ENCODE assay signal across 8 mouse cellular contexts in the genomic region with DNA sequence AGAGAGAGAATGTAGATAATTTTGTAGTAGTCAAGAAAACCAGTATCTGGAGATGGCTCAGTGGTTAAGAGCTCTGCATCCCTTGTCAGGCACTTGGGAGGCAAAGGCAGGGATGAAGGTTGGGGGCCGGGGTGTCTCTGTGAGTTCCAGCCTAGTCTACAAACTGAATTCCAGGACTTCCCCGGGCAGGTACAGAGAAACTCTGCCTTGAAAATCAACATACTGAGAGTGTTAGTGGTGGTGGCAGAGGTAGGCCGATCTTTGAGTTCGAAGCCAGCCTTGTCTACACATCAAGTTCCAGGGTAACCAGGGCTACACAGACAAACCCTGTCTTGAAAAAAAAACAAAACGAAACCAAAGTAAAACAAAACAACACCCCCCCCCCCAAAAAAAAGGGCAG. TPM values are rescaled to one million over a fixed set of nuclear protein-coding genes. Genes with fewer than 3 reads are reported as not detected.
A peak's percentile ranks its signal among the peaks of the same experiment; 100 is the strongest.
DNase-seq lines count a peak whose midpoint lies in the region; ATAC-seq and TF ChIP-seq lines count a peak whose summit lies in the region.

No protein-coding gene starts in this region.

- no peaks in the 10 kb centered on the region for H3K27me3 ChIP-seq in heart, embryonic 16.5 days (ENCODE audit: control insufficient read depth, insufficient read depth, low read length)
- H3K27me3 ChIP-seq in G1E (ENCODE audit: insufficient read depth, low read length), result no peaks in the 10 kb centered on the region
- no peaks in the 10 kb centered on the region for H3K27me3 ChIP-seq in heart, postnatal 0 days (ENCODE audit: control insufficient read depth, insufficient read depth, low read length)

- peak overlapping the region; percentile 83; the same call in 1 of the 2 replicates for H3K9ac ChIP-seq in heart, embryonic 16.5 days (ENCODE audit: low read length)
- peak overlapping the region; percentile 62 for H3K9ac ChIP-seq in heart, postnatal 0 days (replicated peaks; ENCODE audit: low read depth, low read length)

- intact Hi-C loops in heart, postnatal 36 days (cut with DNase I), result no loop called here

- no peak for ATAC-seq in heart, embryonic 16.5 days (replicated peaks; ENCODE audit: extremely low read depth, insufficient read depth, low FRiP score)
- ATAC-seq in G1E (ENCODE audit: extremely low read depth, insufficient number of reproducible peaks, low FRiP score, poor library complexity, severe bottlenecking), result no peak
- no peak for ATAC-seq in heart, postnatal 0 days (ENCODE audit: insufficient read depth, low read depth)
- ATAC-seq in megakaryocyte-erythroid progenitor cell, adult 5-6 weeks (replicated peaks; ENCODE audit: low FRiP score, low TSS enrichment, poor library complexity, severe bottlenecking), result 0 out of 2 replicates have a peak, but pooled peaks have one; percentile 16
- no peak for ATAC-seq in granulocyte monocyte progenitor cell, adult 5-6 weeks (replicated peaks; ENCODE audit: poor library complexity, severe bottlenecking)

- TF ChIP-seq EP300 in heart, postnatal 0 days (IDR thresholded peaks at IDR 0.05; ENCODE audit: low read depth), result no peak

- no peak for DNase-seq in heart, postnatal 36 days
- no peak for DNase-seq in G1E (ENCODE audit: low spot score)
- no peak for DNase-seq in heart, postnatal 0 days (ENCODE audit: low spot score)
- DNase-seq in left cerebral cortex, adult 8-10 months (ENCODE audit: low spot score in 2 of 2), result no peak
- no peak for DNase-seq in layer of hippocampus, postnatal 36 days

- peak overlapping the region; percentile 89 for H3K4me2 ChIP-seq in heart, embryonic 16.5 days (ENCODE audit: low read depth, low read length)
- H3K4me2 ChIP-seq in heart, postnatal 0 days (ENCODE audit: low read depth, low read length), result peak overlapping the region; percentile 85

- WGBS in heart, embryonic 16.5 days, result 55% methylated on average over 5 of the region's 5 CpGs
- 55% methylated on average over 5 of the region's 5 CpGs for WGBS in heart, postnatal 0 days

- peak overlapping the region; percentile 87 for H3K4me3 ChIP-seq in heart, embryonic 16.5 days (ENCODE audit: low read length)
- H3K4me3 ChIP-seq in G1E (ENCODE audit: low read depth, low read length), result peak overlapping the region; percentile 94
- peak overlapping the region; percentile 79 for H3K4me3 ChIP-seq in heart, postnatal 0 days (ENCODE audit: low read depth, low read length)

- H3K4me1 ChIP-seq in heart, embryonic 16.5 days (ENCODE audit: control insufficient read depth, insufficient read depth, low read length), result peaks cover 4% of the 10 kb centered on the region
- H3K4me1 ChIP-seq in G1E (ENCODE audit: insufficient read depth, low read depth, low read length), result peaks cover 10% of the 10 kb centered on the region
- no peaks in the 10 kb centered on the region for H3K4me1 ChIP-seq in heart, postnatal 0 days (ENCODE audit: control insufficient read depth, insufficient read depth)

- H3K9me3 ChIP-seq in heart, embryonic 16.5 days (replicated peaks; ENCODE audit: control insufficient read depth, low read length), result no peaks in the 10 kb centered on the region
- H3K9me3 ChIP-seq in G1E (replicated peaks), result no peaks in the 10 kb centered on the region
- no peaks in the 10 kb centered on the region for H3K9me3 ChIP-seq in heart, postnatal 0 days (replicated peaks; ENCODE audit: control insufficient read depth, low read length)

- no peak overlapping the region for H3K27ac ChIP-seq in heart, embryonic 16.5 days (ENCODE audit: low read length)
- H3K27ac ChIP-seq in heart, postnatal 0 days (ENCODE audit: low read depth), result no peak overlapping the region

- no peak for TF ChIP-seq CTCF in G1E (IDR thresholded peaks at IDR 0.05; ENCODE audit: low read depth, low read length)
- no peak for TF ChIP-seq CTCF in heart, postnatal 0 days (IDR thresholded peaks at IDR 0.05; ENCODE audit: low read depth)

- no peaks in the 10 kb centered on the region for H3K36me3 ChIP-seq in heart, embryonic 16.5 days (ENCODE audit: control insufficient read depth, insufficient read depth)
- peaks cover 14% of the 10 kb centered on the region for H3K36me3 ChIP-seq in G1E (replicated peaks)
- H3K36me3 ChIP-seq in heart, postnatal 0 days (replicated peaks; ENCODE audit: control insufficient read depth, insufficient read depth, low read length), result no peaks in the 10 kb centered on the region

RNA-seq across cellular contexts. Expression of gene Cenpw, which starts 0.9 kb away (rescaled TPM):
- polyA plus RNA-seq in heart, embryonic 16.5 days (2015; fragmentation: Nextera tagmentation; extraction: Ambion mirVana), result 30.2 and 36.1 TPM in 2 replicates
- total RNA-seq in heart, postnatal 36 days (2021), result under 1 TPM; 0.58 to 0.68 TPM
- total RNA-seq in G1E (2014; fragmentation: Nextera tagmentation) (11.5 and 13.0 TPM in 2 replicates), G1E (2017) (22.9 and 29.2 TPM in 2 replicates)
- polyA plus RNA-seq in G1E (2012), result 62.4 and 68.1 TPM in 2 replicates
- total RNA-seq in heart, postnatal 0 days (2014; rRNA removed; ENCODE audit: low replicate concordance), result 3.0 and 12.3 TPM in 2 replicates
- 16.7 and 17.4 TPM in 2 replicates for polyA plus RNA-seq in heart, postnatal 0 days (2015; fragmentation: Nextera tagmentation; extraction: Ambion mirVana)
- total RNA-seq in megakaryocyte-erythroid progenitor cell, adult 5-6 weeks (2014; fragmentation: Nextera tagmentation), result 24.4 and 41.9 TPM in 2 replicates
- 5.3 and 14.6 TPM in 2 replicates for total RNA-seq in megakaryocyte-erythroid progenitor cell, adult 5-6 weeks (2017)
- total RNA-seq in left cerebral cortex, adult 8-10 months (2022), result 1 to 10 TPM; 1.7 to 3.7 (median 3.0) TPM
- 1 to 10 TPM; 1.8 to 2.4 TPM for total RNA-seq in layer of hippocampus, postnatal 36 days (2021)
- total RNA-seq in granulocyte monocyte progenitor cell, adult 5-6 weeks (2014; fragmentation: Nextera tagmentation), result 31.2 and 32.7 TPM in 2 replicates
- 13.9 and 17.9 TPM in 2 replicates for total RNA-seq in granulocyte monocyte progenitor cell, adult 5-6 weeks (2017)
